Mouse (Mus musculus) brain, embryonic 14.5 days (tissue): ENCODE measurements around the gene Lin7c.

Experiments used
- CTCF ChIP-seq: fragments of 200-500 bp; IDR thresholded peaks from 2 replicates; pipeline ENCODE4 v1.5.1; 2012; ENCODE audit warnings: inconsistent platforms, mild to moderate bottlenecking, moderate library complexity, borderline replicate concordance; ENCODE audit not compliant: insufficient read depth, insufficient read length; ENCODE audit errors: extremely low read depth
- POLR2A ChIP-seq: fragments of 200-500 bp; IDR thresholded peaks from 2 replicates; pipeline ENCODE4 v1.6.1; 2012; ENCODE audit warnings: mild to moderate bottlenecking, inconsistent platforms, borderline replicate concordance; ENCODE audit not compliant: poor library complexity, insufficient read depth, insufficient read length, severe bottlenecking; ENCODE audit errors: extremely low read depth

- TF ChIP-seq POLR2A = no peak
- no peak for TF ChIP-seq CTCF
Measured at GRCm38 (mm10) chr2:109848305-109848704, 42.3 kb upstream of the Lin7c start.
